Mouse (Mus musculus): ENCODE results near the gene Wdr74. TPM values are rescaled to one million over a fixed set of nuclear protein-coding genes. Genes with fewer than 3 reads are reported as not detected.
A peak's percentile ranks its signal among the peaks of the same experiment; 100 is the strongest.

The Wdr74 gene
- polyA plus RNA-seq, 1 experiment: not detected

DNA sequence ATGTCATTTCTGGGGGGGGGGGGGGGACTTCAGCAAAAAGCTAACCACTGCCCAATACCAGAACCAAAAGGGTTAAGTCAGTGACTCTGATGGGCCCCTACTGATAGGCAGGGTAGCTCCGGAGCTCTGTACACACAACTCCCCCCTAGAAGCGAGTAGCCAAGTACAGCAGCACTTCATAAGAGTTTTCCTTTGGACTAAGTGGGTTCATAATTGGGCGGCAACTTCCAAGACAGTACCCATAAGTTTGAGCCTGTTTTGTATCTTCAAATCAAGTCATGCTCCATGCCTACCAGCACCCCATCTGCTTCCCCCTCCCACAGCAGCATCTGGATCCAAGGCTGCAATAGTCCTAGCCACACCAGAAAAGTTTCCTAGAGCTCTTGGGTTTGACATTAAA lies 20.0 kb downstream of the Wdr74 start:
- Histone ChIP-seq H3K4me1 (ENCODE audit: control insufficient read depth, insufficient read depth, low read length) (peaks cover 8% of the 10 kb centered on the region; the same call in 1 of the 2 replicates), H3K4me3 (ENCODE audit: insufficient read depth, low read depth, low read length) (no peak overlapping the region), H3K27ac (ENCODE audit: insufficient read depth, low read depth, low read length) (no peak overlapping the region)
- no peak for TF ChIP-seq CTCF (IDR thresholded peaks at IDR 0.05; ENCODE audit: insufficient read depth, low read depth, low read length)
- TF ChIP-seq POLR2A (IDR thresholded peaks at IDR 0.05; ENCODE audit: insufficient read depth, low read depth, low read length): no peak
- WGBS: 70% methylated on average over 3 of the region's 3 CpGs

DNA sequence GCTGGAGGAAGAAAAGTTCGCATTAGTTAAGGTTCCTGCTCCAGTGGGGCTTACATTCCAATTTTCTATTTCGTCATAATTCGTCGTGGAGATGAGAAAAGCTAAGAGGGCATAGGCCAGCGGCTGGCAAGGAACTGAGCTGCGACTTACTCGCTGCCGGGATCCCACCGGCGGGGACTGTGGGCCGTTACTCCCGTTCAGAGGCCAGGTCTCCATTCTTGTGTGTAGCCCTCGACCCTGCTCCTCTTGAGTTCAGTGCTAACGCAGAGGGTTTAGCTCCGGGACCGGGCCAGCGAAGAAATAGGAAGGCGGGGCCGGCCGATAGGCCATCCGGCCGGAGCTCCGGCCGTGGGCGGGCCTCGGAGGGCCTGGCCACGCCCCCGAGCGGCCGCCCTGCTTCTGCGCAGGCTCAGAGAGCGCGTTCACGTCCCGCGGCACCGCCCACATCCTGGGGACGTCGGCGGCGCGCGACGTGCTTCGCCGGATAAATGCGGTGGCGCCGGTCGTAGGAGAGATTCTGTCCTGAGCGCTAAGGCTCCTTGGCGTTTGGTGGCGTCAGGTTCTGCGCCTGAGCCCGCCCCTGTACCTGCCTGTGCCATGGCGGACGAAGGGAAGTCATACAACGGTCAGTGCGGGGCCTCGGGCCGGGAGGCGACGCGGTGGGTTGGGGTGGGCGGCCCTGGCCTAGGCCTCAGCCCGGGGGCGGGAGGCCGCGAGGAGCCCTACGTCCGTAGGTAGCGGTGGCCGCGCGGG lies 21.2 kb downstream of the Wdr74 start, which contains the start of gene Nxf1:
Nxf1 (plus strand) TSS at position 439 of the 753 bp plus-strand sequence.
- H3K27ac ChIP-seq (ENCODE audit: insufficient read depth, low read depth, low read length): peak within 1 kb of the TSS; percentile 66
- peak within 1 kb of the TSS; percentile 98 for H3K4me3 ChIP-seq (ENCODE audit: insufficient read depth, low read depth, low read length)
- WGBS: under 1% methylated on average over 75 of the region's 75 CpGs
- TF ChIP-seq CTCF (IDR thresholded peaks at IDR 0.05; ENCODE audit: insufficient read depth, low read depth, low read length): no peak
- TF ChIP-seq POLR2A (IDR thresholded peaks at IDR 0.05; ENCODE audit: insufficient read depth, low read depth, low read length): peak; percentile 86
- peaks cover 8% of the 10 kb centered on the region; the same call in 1 of the 2 replicates for H3K4me1 ChIP-seq (ENCODE audit: control insufficient read depth, insufficient read depth, low read length)

DNA sequence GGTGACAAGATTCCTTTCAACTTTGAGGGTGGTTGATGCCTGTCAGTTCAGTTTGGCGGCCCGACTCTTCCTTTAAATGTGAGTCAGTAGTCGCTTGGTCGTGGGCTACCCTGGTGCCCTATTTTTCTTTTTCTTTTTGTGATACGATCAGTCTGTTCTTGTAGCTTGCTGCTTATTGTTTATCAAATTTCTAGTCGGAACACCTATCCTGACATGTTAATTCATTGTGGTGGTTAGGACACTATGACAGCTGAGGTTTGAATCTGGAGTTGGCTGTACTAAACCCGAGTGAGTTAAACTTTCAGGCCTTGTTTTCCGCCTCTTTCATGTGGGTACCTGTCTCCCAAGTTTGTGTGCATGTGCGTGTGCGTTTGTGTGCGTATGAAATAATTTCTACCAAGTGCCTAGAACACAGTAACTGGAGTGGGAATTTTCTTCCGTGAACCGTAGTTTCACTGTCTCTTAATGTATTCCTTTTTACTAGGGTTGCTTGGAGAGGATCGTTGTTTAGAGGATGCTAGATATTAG lies 21.9 kb downstream of the Wdr74 start:
- peaks cover 8% of the 10 kb centered on the region; the same call in 1 of the 2 replicates for H3K4me1 ChIP-seq (ENCODE audit: control insufficient read depth, insufficient read depth, low read length)
- no peak overlapping the region for H3K27ac ChIP-seq (ENCODE audit: insufficient read depth, low read depth, low read length)
- peak overlapping the region; percentile 98 for H3K4me3 ChIP-seq (ENCODE audit: insufficient read depth, low read depth, low read length)
- 1% methylated on average over 14 of the region's 14 CpGs for WGBS
- no peak for TF ChIP-seq POLR2A (IDR thresholded peaks at IDR 0.05; ENCODE audit: insufficient read depth, low read depth, low read length)
- TF ChIP-seq CTCF (IDR thresholded peaks at IDR 0.05; ENCODE audit: insufficient read depth, low read depth, low read length): no peak

DNA sequence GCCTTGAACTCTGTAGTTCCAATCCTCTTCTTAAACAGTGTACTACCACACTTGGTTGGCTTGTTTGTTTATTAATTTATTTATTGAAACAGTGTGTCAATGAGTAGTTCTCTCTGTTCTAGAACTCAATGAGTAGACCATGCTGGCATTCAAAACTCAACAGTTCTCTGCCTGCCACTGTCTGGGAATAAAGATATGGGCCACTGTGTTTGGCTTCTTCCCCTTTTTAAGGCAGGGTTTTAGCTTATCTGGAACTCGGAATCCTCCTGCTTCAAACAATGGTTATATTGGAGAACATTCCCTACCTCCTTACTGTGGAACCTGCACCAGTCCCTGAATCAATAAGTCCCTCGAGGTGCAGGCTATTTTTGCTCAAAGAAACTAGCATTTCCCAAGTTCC lies 23.3 kb downstream of the Wdr74 start:
- peaks cover 8% of the 10 kb centered on the region; the same call in 1 of the 2 replicates for H3K4me1 ChIP-seq (ENCODE audit: control insufficient read depth, insufficient read depth, low read length)
- H3K27ac ChIP-seq (ENCODE audit: insufficient read depth, low read depth, low read length): no peak overlapping the region
- TF ChIP-seq POLR2A (IDR thresholded peaks at IDR 0.05; ENCODE audit: insufficient read depth, low read depth, low read length) (no peak), CTCF (IDR thresholded peaks at IDR 0.05; ENCODE audit: insufficient read depth, low read depth, low read length) (no peak)
- WGBS: 85% methylated on average over 2 of the region's 2 CpGs
- no peak overlapping the region for H3K4me3 ChIP-seq (ENCODE audit: insufficient read depth, low read depth, low read length)

DNA sequence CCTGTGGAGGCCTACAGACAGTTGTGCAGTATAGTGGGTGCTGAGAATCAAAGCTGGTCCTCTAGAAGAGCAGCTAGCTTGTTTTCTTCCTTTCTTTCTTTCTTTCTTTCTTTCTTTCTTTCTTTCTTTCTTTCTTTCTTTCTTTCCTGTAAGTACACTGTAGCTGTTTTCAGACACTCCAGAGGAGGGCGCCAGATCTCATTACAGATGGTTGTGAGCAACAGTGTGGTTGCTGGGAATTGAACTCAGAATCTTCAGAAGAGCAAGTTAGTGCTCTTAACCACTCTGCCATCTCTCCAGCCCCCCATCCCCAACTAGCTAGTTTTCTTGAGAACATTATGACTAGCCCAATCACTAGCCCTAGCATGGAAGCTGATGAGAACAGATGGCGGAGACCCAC lies 25.1 kb downstream of the Wdr74 start:
- WGBS: 94% methylated on average over 2 of the region's 2 CpGs
- H3K4me3 ChIP-seq (ENCODE audit: insufficient read depth, low read depth, low read length): no peak overlapping the region
- H3K4me1 ChIP-seq (ENCODE audit: control insufficient read depth, insufficient read depth, low read length): peaks cover 2% of the 10 kb centered on the region; the same call in 1 of the 2 replicates
- no peak for TF ChIP-seq POLR2A (IDR thresholded peaks at IDR 0.05; ENCODE audit: insufficient read depth, low read depth, low read length)
- H3K27ac ChIP-seq (ENCODE audit: insufficient read depth, low read depth, low read length): no peak overlapping the region

DNA sequence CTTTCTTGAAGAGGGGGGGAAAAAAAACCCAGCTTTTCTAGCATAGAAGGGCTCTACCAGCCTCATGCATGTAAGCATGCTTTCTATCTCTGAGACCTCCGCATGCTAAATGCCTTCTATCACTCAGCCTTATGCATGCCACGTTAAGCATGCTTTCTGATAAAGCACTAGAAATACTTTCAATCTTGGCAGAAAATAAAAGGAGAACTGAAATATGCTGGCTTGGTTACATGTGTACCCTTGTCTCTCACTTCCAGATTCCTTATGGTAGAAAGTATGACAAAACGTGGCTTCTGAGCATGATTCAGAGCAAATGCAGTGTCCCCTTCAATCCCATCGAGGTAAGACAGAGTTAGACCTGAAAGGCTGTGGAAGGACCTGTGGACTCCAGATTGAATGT lies 27.6 kb downstream of the Wdr74 start:
- H3K4me3 ChIP-seq (ENCODE audit: insufficient read depth, low read depth, low read length): no peak overlapping the region
- peaks cover 2% of the 10 kb centered on the region; the same call in 1 of the 2 replicates for H3K4me1 ChIP-seq (ENCODE audit: control insufficient read depth, insufficient read depth, low read length)
- WGBS: 90% methylated on average over 4 of the region's 4 CpGs
- H3K27ac ChIP-seq (ENCODE audit: insufficient read depth, low read depth, low read length): no peak overlapping the region
- TF ChIP-seq CTCF (IDR thresholded peaks at IDR 0.05; ENCODE audit: insufficient read depth, low read depth, low read length): no peak

DNA sequence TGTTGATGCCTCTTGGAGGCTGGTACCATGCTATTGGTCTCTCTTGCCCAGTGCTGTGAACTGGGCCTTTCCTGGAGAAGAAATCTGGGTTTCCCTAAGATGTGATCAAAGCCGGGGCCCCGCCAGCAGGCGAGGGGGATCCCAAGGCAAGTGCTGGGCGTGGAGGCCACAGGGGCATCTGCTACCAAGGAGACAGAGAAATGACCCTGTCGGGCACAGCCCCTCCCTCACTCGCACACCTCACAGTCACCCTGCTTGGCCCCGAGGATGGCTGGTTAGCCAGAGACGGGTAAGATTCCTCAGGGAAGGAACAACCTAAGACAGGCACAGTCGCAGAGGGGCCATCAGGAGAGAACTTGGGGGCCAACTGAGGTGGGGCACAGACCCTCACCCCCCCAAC lies 29.9 kb downstream of the Wdr74 start:
- Histone ChIP-seq H3K27ac (ENCODE audit: insufficient read depth, low read depth, low read length) (no peak overlapping the region), H3K4me3 (ENCODE audit: insufficient read depth, low read depth, low read length) (no peak overlapping the region), H3K4me1 (ENCODE audit: control insufficient read depth, insufficient read depth, low read length) (peaks cover 3% of the 10 kb centered on the region)
- WGBS: 97% methylated on average over 9 of the region's 9 CpGs
- TF ChIP-seq CTCF (IDR thresholded peaks at IDR 0.05; ENCODE audit: insufficient read depth, low read depth, low read length) (no peak), POLR2A (IDR thresholded peaks at IDR 0.05; ENCODE audit: insufficient read depth, low read depth, low read length) (no peak)

DNA sequence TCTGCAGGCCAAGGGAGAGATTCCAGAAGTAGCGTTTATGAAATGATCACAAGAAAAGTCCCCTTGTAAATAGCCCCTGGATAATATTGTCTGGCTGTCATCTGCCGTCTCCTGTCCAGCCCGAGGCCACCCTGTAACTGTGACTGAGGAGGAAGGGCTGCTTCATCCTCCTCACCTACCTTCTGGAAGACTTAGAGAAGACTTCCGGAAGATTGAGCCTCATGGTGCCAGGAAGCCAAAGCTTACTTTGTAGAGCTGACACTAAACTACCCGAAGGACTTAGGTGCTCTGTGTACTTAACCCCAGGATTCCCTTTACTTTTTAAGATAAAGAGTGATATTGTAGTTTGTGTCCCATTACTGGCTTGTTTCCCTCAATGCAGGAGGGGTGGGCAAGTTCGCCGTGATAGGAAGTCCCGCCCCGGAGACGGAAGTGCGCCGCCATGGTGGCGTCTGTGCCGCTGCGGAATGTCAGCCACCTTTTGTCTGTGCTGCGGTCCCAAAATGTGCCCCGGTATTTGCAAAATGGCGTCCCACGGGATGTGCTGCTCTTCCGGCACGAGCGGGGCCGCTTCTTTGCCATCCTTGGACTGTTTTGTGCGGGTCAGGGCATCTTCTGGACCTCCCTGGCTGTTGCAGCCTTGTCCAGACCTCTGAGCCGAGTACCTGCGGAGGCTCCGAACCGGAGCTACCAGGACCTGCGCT lies 35.1 kb downstream of the Wdr74 start, which contains the start of gene Tmem223:
Tmem223 (plus strand) TSS at position 430 of the 704 bp plus-strand sequence.
- Histone ChIP-seq H3K4me3 (ENCODE audit: insufficient read depth, low read depth, low read length) (peak within 1 kb of the TSS; percentile 69), H3K4me1 (ENCODE audit: control insufficient read depth, insufficient read depth, low read length) (peaks cover 16% of the 10 kb centered on the region), H3K27ac (ENCODE audit: insufficient read depth, low read depth, low read length) (peak within 1 kb of the TSS; percentile 71)
- TF ChIP-seq POLR2A (IDR thresholded peaks at IDR 0.05; ENCODE audit: insufficient read depth, low read depth, low read length) (peak; percentile 86), CTCF (IDR thresholded peaks at IDR 0.05; ENCODE audit: insufficient read depth, low read depth, low read length) (no peak)
- WGBS: 17% methylated on average over 29 of the region's 29 CpGs

DNA sequence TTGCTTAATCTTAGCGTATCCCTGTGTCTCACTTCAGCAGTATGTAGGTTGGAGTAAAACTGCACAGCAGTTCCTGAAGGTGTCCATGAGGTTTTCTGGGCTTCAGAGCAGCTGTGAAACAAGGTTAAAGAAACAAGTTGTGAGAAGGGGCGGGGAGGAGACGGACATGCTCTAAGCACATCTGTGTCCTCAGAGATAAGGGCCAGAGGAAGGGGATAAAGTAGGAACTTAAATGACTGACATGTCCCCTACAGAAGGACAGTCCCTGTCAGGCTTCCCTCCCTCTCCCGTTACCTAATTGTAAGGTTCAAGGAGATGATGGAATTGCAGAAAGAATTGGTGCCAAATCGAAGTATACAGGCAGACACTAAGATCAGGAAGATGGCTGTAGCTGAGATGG lies 37.4 kb downstream of the Wdr74 start:
- TF ChIP-seq POLR2A (IDR thresholded peaks at IDR 0.05; ENCODE audit: insufficient read depth, low read depth, low read length): no peak
- TF ChIP-seq CTCF (IDR thresholded peaks at IDR 0.05; ENCODE audit: insufficient read depth, low read depth, low read length): no peak
- peaks cover 16% of the 10 kb centered on the region for H3K4me1 ChIP-seq (ENCODE audit: control insufficient read depth, insufficient read depth, low read length)
- H3K27ac ChIP-seq (ENCODE audit: insufficient read depth, low read depth, low read length): no peak overlapping the region
- no peak overlapping the region for H3K4me3 ChIP-seq (ENCODE audit: insufficient read depth, low read depth, low read length)
- 77% methylated on average over 5 of the region's 5 CpGs for WGBS

Measured in olfactory bulb, adult 2 months (tissue).